Mouse (Mus musculus) heart, adult 8-10 months (tissue): ENCODE results near the gene Kcnj12. TPM values are rescaled to one million over a fixed set of nuclear protein-coding genes. Genes with fewer than 3 reads are reported as not detected.

ENCODE experiments used
- DNase-seq: peaks from one replicate; pipeline ENCODE4 v3.0.0; 2022; ENCODE audit warnings: low spot score
- total RNA-seq, 4 experiments: library from RNA; stranded (reverse); gene quantifications; 2 replicates each; pipeline ENCODE4 v1.2.4; 2022

Gene Kcnj12
- total RNA-seq, result 10 to 100 TPM; 23.1 to 32.7 (median 25.0) TPM

DNA sequence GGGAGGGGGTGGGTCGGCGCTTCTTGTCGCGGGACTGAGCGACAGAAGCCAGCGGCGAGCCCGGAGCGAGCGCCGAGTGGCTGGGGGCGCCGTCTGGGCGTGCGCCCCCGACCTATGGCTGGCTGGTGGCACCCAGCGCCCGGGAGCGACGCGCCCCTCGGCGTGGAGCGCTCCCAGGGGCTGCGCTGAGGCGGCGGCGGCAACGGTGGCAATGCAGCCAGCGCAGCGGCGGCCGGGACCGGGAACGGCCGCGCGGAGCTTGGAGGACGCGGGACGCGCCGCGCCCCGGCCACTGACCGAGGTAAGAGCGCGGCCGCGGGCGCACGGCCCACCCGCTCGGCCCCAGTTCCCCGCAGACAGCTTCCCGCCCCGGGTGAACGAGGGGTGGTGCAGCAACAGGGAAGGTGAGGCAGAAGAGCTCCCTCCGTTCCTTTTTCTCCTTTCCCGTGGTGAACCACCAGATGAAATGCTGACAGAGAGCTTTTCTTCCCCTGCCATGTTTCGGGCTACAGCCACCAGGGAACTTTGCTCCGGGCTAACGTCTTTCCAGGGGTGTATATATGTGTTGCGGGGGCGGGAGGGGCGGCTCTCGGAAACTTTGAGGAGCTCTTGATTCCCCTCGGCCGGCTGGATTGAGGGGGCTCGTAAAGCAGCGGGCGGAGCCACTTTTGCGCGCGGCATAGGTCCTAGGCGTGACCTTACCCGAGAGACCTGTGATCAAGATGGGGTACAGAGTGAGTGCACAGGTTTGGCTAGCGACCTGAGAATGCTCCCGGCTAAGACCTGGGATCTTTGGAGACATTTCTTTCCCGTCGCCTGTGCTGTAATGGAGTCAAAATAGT, at the start of gene Kcnj12:
TSS of gene Kcnj12 (plus strand) at position 15 of the 842 bp plus-strand sequence.
- no peak for DNase-seq

DNA sequence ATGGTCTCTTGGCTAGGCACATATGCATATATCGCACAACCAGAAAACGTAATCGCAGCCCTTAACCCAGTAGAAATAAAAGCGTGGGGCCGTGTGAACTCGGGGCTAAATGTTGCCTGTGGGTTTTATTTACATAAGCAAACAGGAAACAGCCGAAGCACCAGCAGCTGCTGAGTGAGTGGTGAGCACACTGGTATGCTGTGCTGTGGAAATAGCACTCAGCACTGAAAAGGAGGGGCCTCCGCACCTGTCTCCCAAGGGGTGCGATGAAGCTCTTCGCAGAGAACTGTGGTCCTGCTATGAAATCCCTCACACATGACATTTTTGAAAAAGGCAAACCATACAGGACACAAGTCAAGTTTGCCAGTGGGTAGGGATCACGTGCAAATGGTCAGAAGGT, 47.3 kb upstream of the Kcnj12 start:
- DNase-seq, result no peak

DNA sequence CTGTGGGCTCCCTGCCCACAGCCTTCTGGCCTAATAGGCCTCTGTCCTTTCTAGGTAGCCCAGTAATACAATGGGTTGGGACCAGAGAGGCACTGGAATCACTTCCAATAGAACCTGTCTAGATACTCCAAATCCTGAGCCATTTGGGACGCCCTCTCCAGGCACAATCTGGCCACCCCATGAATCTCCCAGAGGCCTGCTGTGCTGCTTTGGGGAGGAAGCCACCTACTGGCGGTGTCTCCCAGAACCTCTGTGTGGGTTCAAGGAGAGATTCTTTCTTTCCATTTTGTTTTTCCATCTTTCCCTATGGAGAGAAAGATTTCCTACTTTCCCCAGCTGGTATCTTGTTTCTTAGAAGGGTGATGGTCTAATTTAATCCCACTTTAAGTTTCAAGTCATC, 46.1 kb upstream of the Kcnj12 start:
- no peak for DNase-seq

DNA sequence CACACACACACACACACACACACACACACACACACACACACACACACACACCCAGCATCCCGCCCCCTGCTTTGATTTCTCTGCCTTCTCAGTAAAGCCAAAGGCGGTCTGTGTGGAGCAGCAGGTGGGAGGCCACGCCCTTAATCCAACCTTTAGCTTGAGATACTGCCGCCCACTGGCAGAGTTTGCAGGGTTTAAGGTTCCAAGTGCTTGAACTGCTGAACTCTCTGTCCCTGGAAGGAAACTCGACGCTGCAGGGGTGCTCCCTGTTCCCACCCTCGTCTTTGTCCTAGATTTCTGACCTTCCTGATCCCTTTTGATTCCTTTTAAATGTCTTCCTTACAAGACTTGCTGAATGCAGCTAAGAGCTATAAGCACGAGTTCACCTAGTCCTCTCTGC, 45.6 kb upstream of the Kcnj12 start:
- DNase-seq, result no peak

DNA sequence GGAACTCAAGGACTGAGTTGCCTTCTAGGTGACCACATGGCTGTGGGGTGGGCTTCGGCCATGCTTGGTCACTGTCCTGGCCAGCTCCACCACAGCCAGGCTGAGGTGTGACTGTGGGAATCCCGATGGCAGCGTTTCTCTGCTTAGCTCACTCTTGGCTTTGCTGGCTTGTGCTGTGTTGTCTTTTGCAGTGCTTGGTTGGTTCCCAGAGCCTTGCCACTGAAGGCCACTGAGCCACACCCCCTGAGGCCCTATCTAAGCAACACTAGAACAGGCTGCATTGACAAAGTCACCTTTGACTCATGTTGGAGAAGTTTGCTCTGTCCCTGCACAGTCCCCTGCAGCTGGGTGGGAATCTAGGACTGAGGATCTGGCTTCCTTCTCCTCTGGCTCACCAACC, 45.2 kb upstream of the Kcnj12 start:
- peak; percentile 19 for DNase-seq

DNA sequence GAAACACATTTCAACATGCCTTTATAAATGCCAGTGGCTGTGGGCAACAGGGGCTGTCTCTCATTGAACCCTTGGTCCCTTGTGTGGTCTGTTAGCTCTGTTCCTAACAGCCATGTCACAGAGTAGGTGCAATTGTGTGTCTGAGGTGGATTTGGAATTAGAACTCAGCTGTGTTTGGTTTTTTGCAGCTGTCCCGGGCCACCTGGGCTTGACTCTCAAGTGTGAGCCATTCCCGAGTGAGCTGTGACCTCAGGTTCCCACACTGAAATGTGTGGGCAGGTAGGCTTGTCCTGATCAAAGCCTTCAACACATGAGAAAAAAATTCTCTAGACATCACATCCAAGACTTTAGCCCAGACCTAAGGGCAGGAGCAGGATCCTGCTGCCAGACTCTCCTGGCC, 43.7 kb upstream of the Kcnj12 start:
- DNase-seq, result no peak

DNA sequence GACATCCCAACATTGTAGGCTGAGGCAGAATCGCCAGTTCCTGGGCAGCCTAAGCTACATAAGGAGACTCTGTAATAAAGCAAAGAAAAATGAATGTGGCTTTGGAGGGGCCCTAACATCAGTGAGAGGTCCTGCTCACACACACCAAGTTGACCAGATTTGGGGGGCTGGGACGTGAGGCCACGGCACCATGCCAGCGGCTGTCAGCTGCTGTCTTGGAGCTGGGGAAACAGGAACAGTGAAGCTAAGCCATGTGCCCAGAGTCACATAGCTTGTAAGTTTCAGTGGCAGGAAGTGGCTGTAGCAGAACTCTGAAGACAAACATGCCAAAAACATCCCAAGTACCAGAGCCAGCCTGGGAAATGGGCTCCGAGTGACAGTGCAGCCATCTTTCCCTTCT, 42.6 kb upstream of the Kcnj12 start:
- no peak for DNase-seq

DNA sequence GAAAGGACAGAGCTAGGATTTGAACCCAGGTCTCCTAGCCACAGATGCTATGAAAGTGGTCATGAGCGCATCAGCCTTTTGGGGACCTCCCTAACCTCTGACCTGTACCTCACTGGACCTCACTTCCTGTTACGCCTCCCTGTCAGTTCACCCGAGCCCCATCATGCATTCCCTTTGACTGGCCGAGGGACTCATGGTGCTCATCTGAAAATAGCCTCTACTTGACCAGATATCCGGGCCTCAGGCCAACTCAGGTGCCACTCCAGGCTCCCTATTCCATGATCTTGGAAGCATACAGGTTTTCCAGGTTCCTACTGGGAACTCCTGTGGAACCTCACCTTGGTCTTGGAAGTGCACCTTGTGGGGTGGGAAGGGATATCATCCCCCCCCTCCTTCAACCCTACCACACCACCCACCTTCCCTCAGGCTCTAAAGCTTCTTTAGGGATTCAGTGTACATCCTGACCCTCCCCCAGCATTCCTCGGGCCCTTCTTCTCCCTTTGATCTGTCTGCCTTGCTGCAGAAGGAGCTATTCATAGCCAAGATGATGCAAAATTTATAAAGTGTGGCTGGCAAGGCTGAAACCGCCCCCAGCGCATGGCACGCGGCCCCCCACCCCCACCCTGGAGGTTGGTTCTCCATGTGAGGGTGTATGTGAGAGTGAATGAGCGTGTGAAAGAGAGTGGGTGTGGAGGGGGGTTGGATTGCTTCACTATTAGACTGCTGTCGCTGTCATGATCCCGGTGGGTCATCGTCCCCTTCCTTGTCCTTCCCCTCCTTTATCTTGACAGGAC, 40.5 kb upstream of the Kcnj12 start:
- DNase-seq, result no peak

DNA sequence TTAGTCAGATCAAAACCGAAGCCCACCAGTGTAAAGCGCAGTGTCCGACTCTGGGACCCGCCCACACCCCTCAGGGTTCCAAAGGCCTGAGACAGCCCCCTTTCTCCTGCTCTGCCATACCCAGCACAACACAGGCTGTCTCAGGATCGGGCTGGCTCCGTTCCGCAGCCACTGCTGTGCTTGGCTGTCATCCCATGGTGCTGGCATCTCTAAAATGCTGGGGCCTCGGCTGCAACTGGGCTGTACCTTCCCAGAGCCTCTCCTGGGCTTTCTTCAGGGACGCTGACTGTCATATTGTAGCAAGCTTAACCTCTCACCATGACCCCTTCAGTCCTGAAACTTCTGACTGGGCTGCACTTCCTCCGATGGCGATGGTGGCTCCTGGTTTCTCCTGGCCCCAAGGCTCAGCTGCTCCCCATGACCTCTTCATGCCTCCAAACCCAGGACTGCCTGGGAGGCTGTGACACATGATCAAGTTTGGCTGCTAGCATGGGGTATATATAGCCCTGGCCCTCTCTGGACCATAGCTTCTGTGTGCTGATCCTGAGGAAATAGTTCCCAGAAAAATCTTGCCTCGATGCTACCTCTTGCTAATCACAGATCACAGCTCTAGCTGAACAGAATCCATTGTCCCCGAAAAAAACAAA, 37.3 kb upstream of the Kcnj12 start:
- DNase-seq, result peak; percentile 36

DNA sequence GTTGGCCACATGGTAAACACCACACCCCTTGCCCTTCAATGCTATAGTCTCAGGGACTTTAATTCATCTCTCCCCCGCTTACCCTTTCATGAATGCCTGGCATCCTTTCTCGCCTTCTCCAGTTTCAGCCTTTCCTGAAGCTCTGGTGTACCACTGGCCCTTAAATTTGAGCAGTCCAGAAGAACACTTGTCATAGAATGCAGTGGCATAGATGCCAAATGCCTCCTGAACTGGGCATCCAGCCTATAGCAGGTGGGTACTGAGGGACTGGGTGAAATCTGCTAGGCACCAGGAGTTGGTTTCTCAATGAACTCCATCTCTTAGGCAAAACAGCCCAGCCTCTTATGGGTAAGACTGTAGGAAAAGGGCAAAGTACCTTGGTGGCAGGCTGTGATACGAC, 31.9 kb upstream of the Kcnj12 start:
- no peak for DNase-seq

DNA sequence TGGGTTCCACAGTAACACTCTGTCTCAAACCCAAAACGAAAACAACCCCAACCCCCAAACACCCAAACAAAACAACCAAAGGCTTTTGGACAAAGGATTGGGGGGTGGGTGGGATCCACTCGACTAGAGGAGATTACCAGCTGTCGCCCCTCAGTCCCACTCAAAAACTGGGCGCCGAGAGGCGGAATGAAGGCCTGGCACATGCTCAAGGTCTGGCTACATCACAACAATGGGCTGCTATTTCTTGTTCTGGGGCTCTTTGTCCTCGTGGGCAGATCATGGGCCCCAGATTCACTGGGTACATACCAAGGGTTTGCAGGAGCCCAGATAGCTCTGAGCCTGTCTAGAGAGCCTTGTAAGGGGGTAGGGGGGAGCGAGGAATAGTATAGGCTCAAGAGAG, 19.6 kb upstream of the Kcnj12 start:
- DNase-seq, result no peak

DNA sequence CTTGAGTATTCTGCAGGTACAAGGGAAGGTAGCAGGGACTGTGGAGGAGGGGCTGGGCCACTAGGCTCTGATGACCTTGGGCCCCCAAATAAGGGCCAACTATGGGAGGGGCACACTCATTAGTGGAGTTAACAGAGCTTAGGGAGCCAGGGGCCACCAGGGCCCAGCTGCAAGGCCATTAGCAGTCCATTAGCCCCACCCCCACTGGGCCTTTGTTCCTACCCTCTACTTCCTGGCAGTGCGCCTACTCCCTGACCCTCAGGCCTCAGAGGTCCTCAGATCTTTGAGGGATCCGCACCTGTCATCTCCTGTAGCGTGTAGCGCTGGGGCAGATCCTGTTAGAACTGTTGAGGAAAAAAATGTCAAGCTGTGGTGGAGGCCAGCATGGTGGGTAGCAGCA, 18.3 kb upstream of the Kcnj12 start:
- no peak for DNase-seq

DNA sequence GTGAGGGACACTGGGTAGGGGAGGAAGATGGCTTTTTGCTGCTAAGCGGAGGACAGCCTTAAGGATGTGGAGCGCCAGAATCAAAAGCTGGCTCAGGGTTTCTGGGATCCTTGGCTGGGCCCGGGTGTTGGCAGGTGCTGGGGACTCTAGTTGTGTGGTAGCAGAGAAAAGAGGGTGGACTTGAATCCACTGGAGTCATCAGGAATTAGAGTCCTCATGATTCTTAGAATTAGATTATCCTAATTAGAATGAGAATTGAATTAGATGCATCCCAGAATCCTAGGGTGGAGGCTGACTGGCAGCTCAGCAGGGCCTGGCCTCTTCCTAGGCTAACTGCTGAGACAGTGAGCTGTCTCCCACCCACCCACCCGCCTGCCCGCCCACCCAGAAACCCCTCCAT, 17.6 kb upstream of the Kcnj12 start:
- no peak for DNase-seq

DNA sequence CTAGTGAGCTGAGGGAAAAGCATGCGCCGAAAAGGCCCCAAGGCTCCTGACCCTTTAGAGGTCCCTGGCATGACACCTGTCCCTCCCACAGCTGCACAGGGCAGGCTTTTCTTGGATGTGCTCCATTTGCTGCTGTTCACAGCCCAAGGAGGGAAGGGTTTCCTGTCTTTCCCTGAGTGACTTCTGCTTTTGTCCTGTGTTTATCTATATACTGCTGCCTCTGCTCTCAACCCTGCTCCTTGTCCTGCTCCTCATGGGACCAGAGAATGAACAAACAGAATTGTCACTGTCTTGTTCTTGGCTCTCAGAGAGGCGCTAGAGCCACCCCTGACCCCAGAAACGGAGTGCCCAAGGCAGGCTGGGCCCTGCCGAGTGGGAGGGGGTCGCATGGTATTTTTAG, 17.0 kb upstream of the Kcnj12 start:
- no peak for DNase-seq

DNA sequence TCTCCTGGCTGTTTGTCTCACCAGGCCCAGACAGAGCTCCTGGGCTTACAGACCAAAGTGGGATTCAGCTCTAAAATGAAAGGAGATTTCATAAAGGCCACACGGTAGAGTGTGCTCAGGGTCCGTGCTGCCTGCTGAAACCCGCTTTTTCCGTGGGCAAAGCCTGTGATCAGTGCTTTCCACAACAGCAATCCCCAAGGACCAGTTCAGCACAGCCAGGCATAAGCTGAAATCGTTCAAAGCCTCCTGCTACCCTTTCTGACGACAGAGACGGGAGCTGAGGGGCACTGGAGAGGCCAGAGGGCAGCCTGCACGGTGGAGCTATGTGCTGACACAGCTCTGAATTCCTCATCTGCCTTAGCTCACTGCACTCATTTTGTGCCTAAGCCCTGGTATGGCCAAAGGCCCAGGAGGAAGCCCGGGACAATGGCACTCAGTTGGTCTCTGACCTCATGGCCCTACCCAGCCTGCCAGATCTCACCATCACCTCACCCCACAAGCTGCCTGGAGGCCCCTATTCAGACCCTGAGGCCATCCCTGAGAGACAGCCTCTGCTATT, 10.5 kb upstream of the Kcnj12 start:
- no peak for DNase-seq

DNA sequence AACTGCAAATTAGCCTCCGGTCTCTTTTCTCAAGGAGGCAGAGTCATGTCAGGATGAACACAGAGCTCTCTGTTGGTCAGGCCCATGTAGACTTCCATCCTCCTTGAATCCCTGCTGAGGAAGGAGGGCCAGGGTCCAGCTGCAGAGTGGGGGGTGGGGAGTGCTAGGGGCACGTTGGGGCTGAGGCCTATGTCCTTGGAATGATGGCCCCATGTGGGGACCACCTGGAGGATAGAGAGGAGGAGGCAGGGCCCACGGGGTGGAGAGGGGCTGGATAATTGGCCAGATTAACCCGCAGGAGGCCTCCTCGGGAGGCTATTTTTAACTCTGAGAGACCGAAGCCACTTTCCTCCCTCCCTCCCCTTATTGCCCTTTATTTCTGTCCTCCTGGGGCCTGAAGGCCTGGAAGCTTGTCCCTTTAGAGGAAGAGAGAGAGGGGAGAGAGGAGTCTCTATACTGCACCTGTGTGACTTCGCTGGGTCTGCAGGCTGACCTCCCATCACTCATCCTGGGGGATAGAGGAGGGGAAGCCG, 5.4 kb upstream of the Kcnj12 start:
- no peak for DNase-seq

DNA sequence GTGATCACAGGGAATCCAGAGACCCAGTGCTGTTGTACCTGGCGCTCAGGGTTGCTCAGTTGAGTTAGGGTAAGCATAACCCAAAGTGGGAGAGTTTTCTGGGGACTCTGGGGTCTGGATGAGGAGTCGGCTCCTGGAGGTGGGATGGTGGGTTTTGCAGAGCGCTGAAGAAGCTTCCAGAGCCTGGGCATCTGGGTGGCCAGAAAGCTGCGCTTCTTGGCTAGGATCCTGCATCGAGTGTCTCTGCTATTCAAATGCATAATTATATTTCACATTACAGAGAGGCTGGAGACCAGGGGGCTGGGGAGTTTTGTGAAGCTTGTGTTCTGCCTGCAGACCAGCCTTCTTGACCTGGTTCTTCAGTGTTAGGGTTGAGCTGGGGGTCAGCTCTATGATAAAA, 1.2 kb upstream of the Kcnj12 start:
- no peak for DNase-seq

DNA sequence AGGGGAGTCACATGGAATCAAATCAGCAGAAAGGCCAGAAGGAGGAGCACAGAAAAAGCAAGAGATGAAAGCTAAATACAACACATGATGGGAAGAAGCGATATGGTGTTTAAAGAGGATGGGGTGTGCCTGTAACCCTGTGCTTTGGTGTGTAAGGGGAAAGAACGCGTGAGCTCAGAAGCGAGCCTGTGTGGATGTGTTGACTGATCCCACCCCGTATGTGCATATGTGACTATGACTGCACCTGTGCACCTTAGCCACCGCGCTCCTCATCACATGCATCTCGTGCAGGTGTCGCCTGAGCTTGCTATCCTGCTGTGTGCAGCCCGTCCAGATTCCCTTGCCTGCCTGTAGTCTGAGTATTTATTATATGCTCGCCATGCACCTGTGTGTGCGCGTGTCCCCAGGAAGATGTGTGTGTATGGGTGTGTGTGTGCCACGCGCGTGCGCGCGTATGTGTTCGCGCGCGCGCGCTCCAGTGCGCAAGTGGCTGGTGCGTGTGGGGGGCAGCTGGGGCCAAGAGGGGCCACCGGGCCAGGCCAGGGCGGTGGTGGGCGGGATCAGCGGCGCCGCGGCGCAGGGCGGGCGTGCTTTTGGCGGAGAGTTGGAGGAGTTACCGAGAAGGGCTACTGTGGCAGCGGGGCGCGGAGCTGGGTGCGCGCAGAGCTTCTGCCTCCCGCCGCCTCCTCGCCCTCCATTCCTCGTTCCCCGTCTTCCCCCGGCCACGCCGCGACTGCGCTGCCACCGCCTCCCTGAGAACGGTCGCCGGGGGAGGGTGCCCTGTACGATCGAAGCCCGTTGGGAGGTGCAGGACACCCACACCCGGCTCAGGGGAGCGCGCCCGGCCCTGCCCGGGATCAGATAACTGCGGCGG, 451 bp upstream of the Kcnj12 start:
- no peak for DNase-seq

DNA sequence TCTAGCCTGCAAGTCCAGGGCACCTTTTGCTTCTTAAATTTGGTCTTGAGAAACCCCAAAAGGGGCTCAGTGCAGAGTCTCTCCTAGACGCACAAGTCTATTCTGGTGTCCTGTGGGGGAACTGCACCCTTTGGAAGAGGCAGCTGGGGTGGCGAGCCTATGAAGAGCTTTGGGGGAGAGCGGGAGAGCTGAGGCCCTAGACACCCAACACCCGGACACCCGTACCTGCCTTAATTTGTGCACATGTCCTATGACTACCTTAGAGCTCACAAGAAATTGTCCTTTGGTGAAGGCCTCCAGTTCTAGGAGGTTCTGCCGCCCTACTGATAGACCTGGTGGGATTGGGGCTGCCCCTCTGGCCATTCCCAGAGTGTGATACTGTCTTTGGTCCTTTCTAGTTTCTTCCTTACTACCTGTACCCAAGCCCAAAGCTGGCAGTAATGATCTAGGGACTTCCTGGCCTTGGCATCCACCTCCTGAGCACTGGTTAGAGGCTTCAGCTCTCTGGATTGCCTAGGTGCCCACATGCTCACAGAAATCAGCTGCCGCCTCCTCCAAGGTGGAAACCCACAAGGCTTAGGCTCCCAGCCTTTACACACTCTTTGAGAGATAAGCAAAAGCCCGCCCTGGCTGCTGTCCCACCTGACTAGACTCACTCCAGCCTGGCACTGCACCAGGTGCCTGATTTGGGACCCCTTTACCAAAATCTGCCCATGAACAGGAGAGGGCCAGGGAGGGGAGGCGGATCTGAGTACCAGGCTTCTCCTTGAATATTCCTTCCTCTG, 1.2 kb downstream of the Kcnj12 start:
- DNase-seq, result no peak

DNA sequence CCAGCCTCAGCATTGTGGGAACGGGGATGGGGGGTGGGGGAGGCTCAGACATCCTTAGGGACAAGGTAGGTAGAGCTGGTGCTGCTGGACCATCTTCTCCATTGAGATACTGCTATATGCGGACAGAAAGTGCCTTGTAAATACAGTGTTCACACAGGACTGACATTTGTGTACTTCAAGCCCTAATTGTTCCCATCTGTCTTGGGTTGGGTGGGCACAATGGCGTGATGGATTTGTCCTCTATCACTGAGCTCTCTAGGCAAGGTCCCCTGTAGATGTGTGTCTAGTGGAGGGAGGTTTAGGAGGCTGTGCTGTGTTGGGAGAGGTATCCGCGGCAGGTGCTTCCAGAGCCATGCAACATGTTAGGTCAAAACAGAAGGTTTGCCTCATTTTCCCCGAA, 2.0 kb downstream of the Kcnj12 start:
- DNase-seq, result no peak
